Mouse (Mus musculus): ENCODE results near the gene Ssr2.
A peak's percentile ranks its signal among the peaks of the same experiment; 100 is the strongest.

The Ssr2 gene

DNA sequence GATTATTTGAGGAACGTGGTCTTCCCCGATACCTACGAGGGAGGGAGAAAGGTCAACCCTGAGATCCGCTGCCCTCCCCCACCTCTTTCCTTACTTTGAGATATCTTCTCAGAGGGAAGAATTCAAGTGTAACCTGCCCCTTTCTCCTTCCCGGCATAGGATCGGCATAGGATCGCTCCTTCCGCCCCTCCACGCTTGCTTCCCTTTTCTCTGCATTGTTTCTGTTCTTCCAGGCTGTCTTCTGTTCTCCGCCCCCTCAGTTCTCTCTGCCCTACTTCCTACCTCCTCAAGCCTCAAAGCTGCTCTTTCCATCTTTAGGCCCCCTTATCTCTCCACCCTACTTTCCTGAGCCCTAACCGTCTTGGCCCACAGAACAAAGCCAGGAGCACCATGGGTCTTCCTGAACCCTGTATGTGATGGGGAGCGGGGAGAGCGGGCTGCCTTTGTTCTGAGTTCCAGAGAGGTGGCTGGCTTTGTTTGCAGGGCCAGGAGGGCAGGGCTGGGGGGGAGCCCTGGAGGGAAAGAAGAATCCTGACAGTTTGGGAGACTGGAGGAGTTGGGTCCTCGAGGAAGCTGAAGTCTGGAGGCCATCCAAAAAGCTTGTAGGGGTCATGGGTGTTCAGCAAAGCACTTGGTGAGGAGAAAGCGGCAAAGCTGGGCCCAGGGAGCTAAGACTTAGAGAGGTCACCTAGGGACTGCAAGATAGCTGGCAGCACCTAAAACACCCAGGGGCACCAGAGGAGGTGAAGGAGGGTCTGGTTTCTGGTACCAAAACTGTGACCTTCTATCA, 47.9 kb downstream of the Ssr2 start:
- peak; percentile 55 to 73 for DNase-seq (ENCODE audit: low spot score in 2 of 2)

DNA sequence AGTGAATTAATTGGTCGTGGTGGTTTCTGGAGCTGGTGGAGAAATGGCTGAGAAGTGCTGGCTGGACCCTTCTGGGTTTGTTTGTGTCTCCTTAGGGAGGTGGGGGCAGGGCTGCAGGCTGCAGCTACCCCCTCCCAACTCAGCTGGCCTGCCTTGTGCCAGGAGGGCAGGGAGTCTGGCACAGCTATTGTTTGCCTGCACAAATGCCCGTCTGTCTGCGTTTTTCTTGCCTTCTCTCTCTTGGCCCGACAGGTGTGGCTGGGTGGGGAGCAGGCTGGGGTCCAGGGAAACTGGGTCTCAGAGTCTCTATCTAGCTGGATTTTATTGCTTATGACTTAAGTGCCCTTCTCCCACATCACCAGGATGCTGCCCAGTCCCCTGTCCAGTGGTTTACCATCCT, 48.6 kb downstream of the Ssr2 start:
- DNase-seq (ENCODE audit: low spot score in 2 of 2), result peak; percentile 45 to 62

DNA sequence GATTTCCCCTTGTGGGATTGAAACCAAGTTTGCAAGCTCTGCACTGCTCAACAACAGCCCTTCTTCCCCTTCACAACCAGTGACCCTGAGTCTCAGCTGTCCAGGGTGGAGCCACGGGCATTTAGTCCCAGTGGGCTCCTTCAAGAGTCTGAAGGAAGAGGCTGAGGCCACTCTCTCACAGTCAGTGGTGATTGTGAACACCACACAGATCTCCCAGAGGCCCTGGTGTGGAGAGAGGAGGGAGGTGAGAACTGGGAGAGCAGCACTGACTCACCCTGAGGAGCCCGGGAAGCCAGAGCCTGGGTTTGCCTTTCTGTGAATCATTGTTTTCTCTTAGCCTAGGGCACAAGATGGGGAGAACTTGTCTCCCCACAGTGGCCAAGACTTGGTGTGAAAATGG, 49.3 kb downstream of the Ssr2 start:
- peak in 1 of 2 experiments; percentile 26 for DNase-seq (ENCODE audit: low spot score in 2 of 2)

DNA sequence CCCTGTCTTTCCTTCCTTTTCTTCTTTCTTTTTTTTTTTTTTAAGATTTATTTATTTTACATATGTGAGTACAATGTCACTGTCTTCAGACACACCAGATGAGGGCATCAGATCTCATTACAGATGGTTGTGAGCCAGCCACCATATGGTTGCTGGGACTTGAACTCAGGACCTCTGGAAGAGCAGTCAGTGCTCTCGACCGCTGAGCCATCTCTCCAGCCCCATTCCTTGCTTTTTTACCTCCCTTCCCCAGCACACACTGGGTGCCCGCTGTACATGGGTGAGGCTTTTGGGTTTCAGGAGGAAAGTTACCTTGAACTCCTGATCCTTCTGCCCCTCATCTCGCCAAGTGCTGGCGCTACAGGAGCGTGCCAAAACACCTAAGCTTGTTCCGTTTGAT, 49.9 kb downstream of the Ssr2 start:
- DNase-seq (ENCODE audit: low spot score in 2 of 2), result peak in 1 of 2 experiments; percentile 20

DNA sequence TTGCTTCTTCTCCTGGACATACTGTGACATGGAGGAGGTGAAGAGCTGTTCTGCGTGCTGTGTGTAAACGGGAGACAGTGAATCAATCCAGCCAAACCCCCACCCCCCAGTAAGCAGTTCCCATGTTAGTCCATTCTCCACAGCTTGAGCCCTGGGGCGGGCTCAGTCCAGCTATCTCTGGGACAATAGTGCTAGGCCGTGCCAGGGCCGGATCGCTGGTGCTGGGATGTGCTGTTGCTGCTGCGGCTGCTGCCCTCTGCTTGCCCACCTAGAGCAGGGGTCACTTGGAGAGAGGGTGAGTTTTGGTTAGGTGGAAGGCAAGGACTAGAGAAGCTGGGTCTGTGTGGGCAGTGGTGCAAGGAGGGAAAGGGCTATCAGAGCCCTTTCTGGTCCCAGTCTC, 50.6 kb downstream of the Ssr2 start:
- peak in 1 of 2 experiments; percentile 34 for DNase-seq (ENCODE audit: low spot score in 2 of 2)

DNA sequence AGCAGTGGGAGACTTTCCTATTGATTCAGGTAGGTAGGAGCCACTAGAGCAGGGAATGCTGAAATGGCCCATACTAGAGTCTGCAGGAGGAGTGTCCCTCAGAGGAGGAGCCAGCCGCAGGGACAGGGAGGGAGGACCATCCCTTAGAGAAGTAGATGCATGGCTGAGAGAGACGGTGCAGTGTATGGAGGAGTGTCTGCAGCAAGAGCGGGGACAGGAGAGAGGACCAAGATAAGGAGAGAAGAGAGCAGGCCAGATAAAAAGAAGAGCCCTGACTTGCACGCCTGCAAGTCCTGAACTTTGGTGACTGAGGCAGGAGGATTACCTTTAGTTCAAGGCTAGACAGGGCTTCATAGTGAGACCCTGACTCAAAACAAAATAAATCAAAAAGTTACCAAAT, 51.4 kb downstream of the Ssr2 start:
- peak in 1 of 2 experiments; percentile 28 for DNase-seq (ENCODE audit: low spot score in 2 of 2)

DNA sequence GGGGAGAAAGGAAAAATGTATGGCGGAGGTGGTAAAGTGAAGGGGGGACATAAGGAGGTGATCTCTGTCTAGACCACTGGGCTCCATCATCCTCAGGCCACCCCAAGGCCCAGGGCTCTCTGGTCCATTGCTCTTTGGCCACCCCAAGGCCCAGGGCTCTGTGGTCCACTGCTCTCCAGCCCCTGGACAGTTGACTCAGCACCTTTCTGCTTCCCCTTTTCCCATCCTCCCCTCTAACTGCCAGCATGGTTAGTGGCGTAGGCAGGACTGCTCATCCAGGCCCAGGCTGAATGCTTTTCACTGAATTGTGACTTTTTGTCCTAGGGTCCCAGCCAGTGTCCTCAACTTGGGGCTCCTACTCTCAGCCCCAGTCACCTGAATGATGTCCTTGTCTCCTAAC, 51.9 kb downstream of the Ssr2 start:
- DNase-seq (ENCODE audit: low spot score in 2 of 2), result peak in 1 of 2 experiments; percentile 56

DNA sequence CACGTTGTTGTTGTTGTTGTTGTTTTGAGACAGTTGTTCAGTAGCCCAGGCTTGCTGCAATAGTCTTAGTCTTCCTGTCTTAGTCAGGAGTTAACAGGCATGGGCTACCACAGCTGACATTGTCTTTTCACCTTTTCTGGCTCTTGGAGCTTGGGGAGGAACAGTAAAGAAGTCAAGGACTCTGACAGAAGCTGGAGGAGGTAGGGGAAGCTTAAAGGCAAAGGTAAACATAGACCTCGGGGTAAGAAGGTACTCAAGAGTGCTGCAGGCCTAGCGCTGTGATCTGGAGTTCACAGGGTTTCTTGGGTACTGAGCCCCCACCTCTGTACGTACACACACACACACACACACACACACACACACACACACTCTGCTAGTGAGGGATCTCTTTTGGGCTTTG, 53.1 kb downstream of the Ssr2 start:
- no peak for DNase-seq (ENCODE audit: low spot score in 2 of 2)

DNA sequence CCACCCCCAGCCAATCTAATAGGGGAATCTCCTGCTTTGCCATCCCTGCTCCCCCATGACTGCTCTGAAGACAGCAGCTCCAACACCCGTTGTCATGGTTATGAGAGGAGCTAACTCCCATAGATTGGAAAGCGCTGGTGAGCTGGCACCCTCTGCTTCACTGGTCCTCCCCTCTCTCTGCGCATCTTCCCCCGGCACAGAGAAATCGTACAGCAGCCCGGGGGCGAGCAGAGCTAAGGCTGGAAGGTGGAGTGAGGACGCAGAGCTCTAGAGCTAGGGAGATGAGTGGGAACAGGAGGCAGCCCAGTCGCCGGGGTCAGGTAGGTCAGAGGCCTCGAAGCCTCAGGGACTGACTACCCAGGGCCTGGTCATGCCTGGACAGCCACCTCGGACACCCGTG, 53.6 kb downstream of the Ssr2 start:
- peak; percentile 86 to 93 for DNase-seq (ENCODE audit: low spot score in 2 of 2)

DNA sequence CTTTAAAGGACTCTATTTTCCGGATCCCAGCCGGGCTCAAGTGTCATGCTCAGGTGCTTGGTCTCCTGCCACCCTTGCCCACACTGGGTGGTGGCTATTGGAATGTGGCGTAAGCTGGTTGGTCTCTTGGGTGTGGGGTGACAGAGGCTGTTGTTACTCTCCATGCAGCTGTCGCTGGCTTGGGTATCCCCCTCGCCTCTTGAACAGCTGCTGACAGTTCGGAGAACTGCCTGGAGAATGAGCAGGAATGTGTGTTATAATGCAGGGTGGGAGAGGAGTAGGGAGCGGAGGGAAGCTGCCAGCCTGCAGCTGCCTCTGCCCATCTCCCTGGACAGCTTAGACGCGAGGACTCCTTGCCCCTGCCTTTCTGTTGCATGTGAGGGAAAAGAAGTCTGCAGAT, 54.3 kb downstream of the Ssr2 start:
- peak; percentile 39 to 58 for DNase-seq (ENCODE audit: low spot score in 2 of 2)

DNA sequence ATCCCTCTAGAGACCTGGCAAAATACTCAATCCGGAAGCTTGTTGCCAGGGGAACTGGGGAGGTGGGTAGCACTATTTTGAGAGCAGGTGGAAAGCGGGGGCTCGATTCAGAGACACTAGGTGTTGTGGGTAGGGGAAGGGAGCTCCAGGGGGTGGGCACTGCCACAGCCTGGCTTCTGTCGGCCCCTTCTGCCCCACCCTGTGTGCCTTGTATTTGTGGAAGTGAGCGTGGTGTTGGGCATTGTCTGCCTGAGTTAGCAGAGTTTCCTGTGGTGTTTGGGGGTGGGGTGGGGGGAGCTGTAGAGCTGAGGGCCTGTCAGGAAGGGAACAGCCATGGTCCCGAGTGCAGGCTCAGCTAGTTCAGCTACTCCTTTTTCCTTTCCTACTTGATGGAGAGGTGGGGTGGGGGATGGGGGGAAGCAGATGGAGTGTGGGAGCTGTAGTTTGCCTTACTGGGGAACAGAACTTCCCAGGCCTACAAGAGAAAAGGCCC, 55.2 kb downstream of the Ssr2 start:
- peak; percentile 81 to 85 for DNase-seq (ENCODE audit: low spot score in 2 of 2)

DNA sequence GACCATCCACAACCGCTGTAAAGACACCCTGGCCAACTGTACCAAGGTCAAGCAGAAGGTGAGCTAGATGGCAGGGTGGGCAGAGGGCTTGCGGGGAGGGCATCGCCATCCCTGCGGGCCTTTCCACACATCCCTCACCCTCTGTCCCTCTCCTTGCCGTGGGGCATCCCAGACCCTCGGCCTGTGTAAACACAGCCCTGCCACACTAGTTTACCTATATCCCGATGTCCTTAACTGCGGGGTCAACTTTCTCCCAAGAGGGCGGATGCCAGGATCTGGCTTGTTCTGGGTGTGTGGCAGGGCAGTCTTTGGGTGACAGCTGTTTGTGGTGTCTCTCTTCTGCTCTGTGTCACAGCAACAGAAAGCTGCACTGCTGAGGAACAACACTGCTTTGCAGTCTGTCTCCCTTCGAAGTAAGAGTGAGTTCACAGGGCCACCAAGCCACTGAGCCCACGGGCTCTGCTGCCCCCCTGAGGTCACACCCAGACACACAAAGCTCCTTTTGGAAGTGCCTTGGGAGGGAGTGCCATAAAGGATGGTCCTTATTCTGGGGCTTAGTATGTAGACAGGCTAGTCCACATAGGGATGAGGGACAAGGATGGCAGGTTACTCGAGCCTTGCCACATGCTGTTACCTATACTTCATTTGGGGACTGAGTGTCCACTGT, 56.4 kb downstream of the Ssr2 start:
- peak; percentile 30 to 36 for DNase-seq (ENCODE audit: low spot score in 2 of 2)

DNA sequence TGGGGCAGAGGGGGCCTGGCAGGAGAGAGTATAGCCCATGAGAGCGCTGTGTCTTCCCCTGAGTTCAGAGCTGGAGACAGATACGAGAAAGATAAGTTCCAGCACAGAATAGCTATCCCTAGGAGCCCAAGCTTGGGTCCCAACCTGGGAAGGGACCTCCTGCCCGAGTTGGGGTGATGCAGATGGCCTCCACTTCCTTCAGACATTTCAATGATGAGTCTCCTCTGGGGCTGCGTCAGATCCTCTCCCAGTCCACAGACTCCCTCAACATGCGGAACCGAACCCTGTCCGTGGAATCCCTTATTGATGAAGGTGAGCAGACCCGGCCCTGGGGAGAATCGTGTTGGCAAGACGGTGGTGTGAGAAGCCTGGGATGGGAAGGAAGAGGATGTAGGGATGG, 57.4 kb downstream of the Ssr2 start:
- DNase-seq (ENCODE audit: low spot score in 2 of 2), result peak in 1 of 2 experiments; percentile 21

DNA sequence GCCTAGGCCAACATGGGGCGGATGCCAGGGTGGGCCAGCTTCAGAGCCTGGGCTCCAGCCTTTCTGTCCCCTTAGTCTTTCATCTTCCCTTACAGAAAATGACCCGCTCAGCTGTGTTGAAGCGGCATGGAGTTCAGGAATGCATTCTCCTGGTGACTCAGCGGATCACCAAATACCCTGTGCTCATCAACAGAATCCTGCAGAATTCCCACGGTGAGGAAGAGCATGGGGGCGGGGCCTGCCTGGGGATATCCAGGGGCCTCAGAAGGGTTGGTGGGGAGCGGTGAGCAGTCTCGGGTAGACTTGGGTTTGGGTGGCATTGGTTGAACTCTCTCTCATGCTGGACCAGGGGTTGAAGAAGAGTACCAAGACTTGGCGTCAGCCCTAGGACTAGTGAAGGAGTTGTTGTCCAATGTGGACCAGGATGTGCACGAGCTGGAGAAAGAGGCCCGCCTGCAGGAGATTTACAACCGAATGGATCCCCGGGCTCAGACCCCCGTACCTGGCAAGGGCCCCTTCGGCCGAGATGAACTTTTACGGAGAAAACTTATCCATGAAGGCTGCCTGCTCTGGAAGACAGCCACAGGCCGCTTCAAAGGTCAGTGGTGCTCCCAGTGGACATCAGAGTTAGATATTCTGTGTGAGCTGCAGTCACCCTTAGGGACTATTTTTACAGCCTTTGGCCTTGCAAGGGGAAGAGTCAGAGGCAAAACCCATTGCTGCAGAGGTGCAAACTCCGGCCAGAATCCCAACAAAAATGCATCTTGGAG, 60.0 kb downstream of the Ssr2 start:
- peak; percentile 25 to 47 for DNase-seq (ENCODE audit: low spot score in 2 of 2)

DNA sequence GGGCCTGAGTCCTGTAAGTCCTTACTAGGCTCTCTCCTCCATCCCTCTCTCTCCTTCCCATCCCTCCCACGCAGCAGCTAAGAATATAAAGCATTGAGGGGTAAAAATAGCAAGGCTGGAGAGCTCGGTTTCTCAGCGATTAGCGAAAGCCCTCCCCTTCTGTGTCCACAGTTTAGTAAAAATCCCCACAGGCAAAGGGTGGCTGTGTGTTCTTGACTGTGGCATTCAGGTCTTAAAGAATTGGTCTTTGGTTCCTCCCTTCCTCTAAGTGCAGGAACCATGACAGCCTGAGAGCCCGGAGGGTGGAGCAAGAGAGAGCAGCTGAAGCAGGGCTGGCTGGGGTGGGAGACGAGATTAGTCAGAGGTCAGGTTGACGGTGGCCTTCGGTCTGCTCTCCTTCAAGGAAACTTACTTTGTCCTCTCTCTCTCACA, 60.9 kb downstream of the Ssr2 start:
- peak; percentile 37 to 51 for DNase-seq (ENCODE audit: low spot score in 2 of 2)

DNA sequence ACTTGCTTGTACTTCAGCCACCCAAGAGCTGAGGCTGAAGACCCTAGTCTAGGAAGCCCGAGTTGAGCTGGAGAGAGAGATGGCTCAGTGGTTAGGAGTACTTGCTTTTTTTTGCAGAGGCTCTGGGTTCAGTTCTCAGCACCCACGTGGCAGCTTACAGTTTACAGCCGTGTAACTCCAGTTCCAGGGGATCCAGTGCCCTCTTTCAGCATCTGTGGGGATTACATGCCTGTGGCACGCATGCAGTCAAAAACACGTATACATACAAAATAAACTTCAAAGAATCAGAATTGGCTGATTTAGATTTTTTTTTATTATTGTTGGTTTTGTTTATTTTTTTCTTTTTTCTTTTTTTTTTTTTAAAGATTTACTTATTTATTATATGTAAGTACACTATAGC, 61.5 kb downstream of the Ssr2 start:
- no peak for DNase-seq (ENCODE audit: low spot score in 2 of 2)
